Mouse (Mus musculus): Measurements from ENCODE around the gene Nlgn3. TPM values are rescaled to one million over a fixed set of nuclear protein-coding genes. Genes with fewer than 3 reads are reported as not detected.
A peak's percentile ranks its signal among the peaks of the same experiment; 100 is the strongest.

Nlgn3 gene
- total and polyA plus RNA-seq, 3 experiments: 0.04 to 0.76 (median 0.12) TPM

DNA sequence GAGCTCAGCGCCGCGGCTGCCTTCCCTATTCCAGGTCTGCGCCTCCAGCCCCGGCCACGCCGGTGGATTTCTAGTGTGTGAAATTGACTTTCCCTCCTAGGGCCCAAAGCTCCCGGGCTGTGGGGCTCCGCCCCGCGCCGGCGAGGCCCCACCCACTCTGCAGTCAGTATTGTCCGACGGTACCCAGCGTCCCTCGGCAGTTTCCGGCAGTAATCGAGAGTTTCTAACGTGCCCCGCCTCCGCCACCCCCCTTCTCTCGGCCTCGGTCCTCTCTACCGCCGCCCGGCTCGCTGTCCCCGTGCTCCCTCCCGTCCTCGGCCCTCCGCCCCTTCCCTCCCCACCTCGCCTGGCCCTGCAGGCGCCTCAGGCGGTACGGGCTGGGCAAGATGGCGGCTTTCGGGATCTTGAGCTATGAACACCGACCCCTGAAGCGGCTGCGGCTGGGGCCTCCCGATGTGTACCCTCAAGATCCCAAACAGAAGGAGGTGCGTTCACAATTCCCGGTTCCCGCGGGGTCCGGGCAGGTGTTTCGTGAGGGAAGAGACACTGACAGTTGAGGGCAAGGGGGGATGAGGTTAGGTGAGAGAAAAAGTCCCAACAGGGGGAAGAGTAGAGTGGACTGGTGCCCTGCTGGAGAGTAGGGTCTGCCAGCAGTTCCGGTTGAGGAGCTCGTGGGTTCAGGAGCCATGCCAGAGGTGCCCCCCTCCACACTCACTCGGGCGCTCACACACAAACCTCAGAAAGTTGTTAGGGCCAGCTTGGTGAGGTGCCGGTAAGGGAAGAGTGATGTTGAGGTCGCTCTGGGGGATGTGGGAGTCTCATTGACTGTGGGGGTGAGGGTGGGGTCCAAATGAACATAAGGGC, 24.9 kb upstream of the Nlgn3 start, which contains the start of gene Med12:
TSS of gene Med12 (plus strand) at position 156 of the 864 bp plus-strand sequence.
- in situ Hi-C loops (cut with MboI; ENCODE audit: low pct_ligation_motif_present, low pct_unique_long_range_greater_than_20kb, low sequenced_read_pairs) (no loop called here), dilution Hi-C loops (cut with MboI; ENCODE audit: extremely low pct_ligation_motif_present, extremely low pct_unique_long_range_greater_than_20kb, low sequenced_read_pairs) (no loop called here)
- Histone ChIP-seq H3K9me3 (replicated peaks; ENCODE audit: low read length) (no peaks in the 10 kb centered on the region), H3K4me3 (replicated peaks in 1 of 3; ENCODE audit: low read depth in 2 of 3, low read length in 2 of 3, poor library complexity in 1 of 3) (peak within 1 kb of the TSS; percentile 66 to 84 (median 71)), H3K4me2 (ENCODE audit: insufficient read depth, low read depth, poor library complexity, severe bottlenecking) (peak within 1 kb of the TSS; percentile 89), H3K27me3 (replicated peaks) (no peaks in the 10 kb centered on the region), H3K36me3 (replicated peaks in 1 of 2; ENCODE audit: control insufficient read depth in 1 of 2, insufficient read depth in 1 of 2, low read length in 1 of 2) (peaks cover 25 to 37% of the 10 kb centered on the region in 2 experiments), H3K27ac (ENCODE audit: insufficient read depth, low read depth) (peak within 1 kb of the TSS; percentile 75), H3K9ac (ENCODE audit: insufficient read depth, low read depth) (peak within 1 kb of the TSS; percentile 97), H3K4me1 (ENCODE audit: control insufficient read depth in 1 of 2, insufficient read depth in 2 of 2) (peaks cover 0 to 39% of the 10 kb centered on the region in 2 experiments; a peak in 2 of 4 replicates), H3K79me2 (replicated peaks; ENCODE audit: control insufficient read depth, extremely low read depth, insufficient read depth, poor library complexity, severe bottlenecking) (peaks cover 10% of the 10 kb centered on the region; the same call in 1 of the 2 replicates)
- TF ChIP-seq NELFE (IDR thresholded peaks at IDR 0.05; ENCODE audit: low read depth, low read length) (0 out of 2 replicates have a peak, but pooled peaks have one; percentile 28), ZC3H11A (IDR thresholded peaks at IDR 0.05; ENCODE audit: low read depth, low read length) (no peak), TCF12 (IDR thresholded peaks at IDR 0.05; ENCODE audit: low read depth, low read length) (peak; percentile 38; the same call in 1 of the 2 replicates), MAZ (IDR thresholded peaks at IDR 0.05; ENCODE audit: low read depth, low read length) (peak; percentile 73; the same call in 1 of the 2 replicates), TBP (conservative IDR thresholded peaks at IDR 0.05; ENCODE audit: low read depth, low read length) (0 out of 2 replicates have a peak, but pooled peaks have one; percentile 59), RAD21 (IDR thresholded peaks at IDR 0.05; ENCODE audit: low read depth, low read length) (no peak), IRF4 (IDR thresholded peaks at IDR 0.05; ENCODE audit: low read depth, low read length) (peak; percentile 44; the same call in 1 of the 2 replicates), UBTF (IDR thresholded peaks at IDR 0.05; ENCODE audit: low read depth, low read length) (peak; percentile 41; the same call in 1 of the 2 replicates), EP300 (IDR thresholded peaks at IDR 0.05; ENCODE audit: low read length) (no peak), USF1 (IDR thresholded peaks at IDR 0.05; ENCODE audit: low read depth, low read length) (no peak), POLR2A (IDR thresholded peaks at IDR 0.05; ENCODE audit: low read depth, low read length) (peak; percentile 72)
- DNase-seq (ENCODE audit: extremely low read depth): peak; percentile 87

GRCm38 (mm10) chrX:101282813-101283212, 16.2 kb upstream of the Nlgn3 start:
- Histone ChIP-seq H3K27ac (ENCODE audit: insufficient read depth, low read depth) (no peak overlapping the region), H3K27me3 (replicated peaks) (no peaks in the 10 kb centered on the region), H3K9ac (ENCODE audit: insufficient read depth, low read depth) (no peak overlapping the region), H3K4me1 (ENCODE audit: control insufficient read depth in 1 of 2, insufficient read depth in 2 of 2) (no peaks in the 10 kb centered on the region), H3K4me2 (ENCODE audit: insufficient read depth, low read depth, poor library complexity, severe bottlenecking) (no peak overlapping the region), H3K79me2 (replicated peaks; ENCODE audit: control insufficient read depth, extremely low read depth, insufficient read depth, poor library complexity, severe bottlenecking) (no peaks in the 10 kb centered on the region; the same call in 1 of the 2 replicates), H3K9me3 (replicated peaks; ENCODE audit: low read length) (no peaks in the 10 kb centered on the region), H3K36me3 (replicated peaks in 1 of 2; ENCODE audit: control insufficient read depth in 1 of 2, insufficient read depth in 1 of 2, low read length in 1 of 2) (peaks cover 79 to 95% of the 10 kb centered on the region in 2 experiments), H3K4me3 (replicated peaks in 1 of 3; ENCODE audit: low read depth in 2 of 3, low read length in 2 of 3, poor library complexity in 1 of 3) (no peak overlapping the region)
- TF ChIP-seq SIN3A (IDR thresholded peaks at IDR 0.05; ENCODE audit: low read length) (no peak), MXI1 (IDR thresholded peaks at IDR 0.05; ENCODE audit: low read depth, low read length) (no peak), USF1 (IDR thresholded peaks at IDR 0.05; ENCODE audit: low read depth, low read length) (no peak), NRF1 (IDR thresholded peaks at IDR 0.05; ENCODE audit: low read depth, low read length) (no peak), ZMIZ1 (IDR thresholded peaks at IDR 0.05; ENCODE audit: low read depth, low read length) (no peak), CHD2 (IDR thresholded peaks at IDR 0.05; ENCODE audit: low read length) (no peak), NELFE (IDR thresholded peaks at IDR 0.05; ENCODE audit: low read depth, low read length) (no peak), ELF1 (IDR thresholded peaks at IDR 0.05; ENCODE audit: low read depth, low read length) (no peak), PAX5 (IDR thresholded peaks at IDR 0.05; ENCODE audit: low read length) (no peak), HCFC1 (IDR thresholded peaks at IDR 0.05; ENCODE audit: low read depth, low read length) (no peak), JUND (conservative IDR thresholded peaks at IDR 0.05; ENCODE audit: low read depth, low read length) (no peak), MAFK (IDR thresholded peaks at IDR 0.05; ENCODE audit: insufficient replicate concordance, low read length) (no peak), E2F4 (IDR thresholded peaks at IDR 0.05; ENCODE audit: insufficient replicate concordance, low read depth, low read length) (no peak), RAD21 (IDR thresholded peaks at IDR 0.05; ENCODE audit: low read depth, low read length) (no peak), UBTF (IDR thresholded peaks at IDR 0.05; ENCODE audit: low read depth, low read length) (no peak), SMC3 (IDR thresholded peaks at IDR 0.05; ENCODE audit: low read depth, low read length) (no peak)
- in situ Hi-C loops (cut with MboI; ENCODE audit: low pct_ligation_motif_present, low pct_unique_long_range_greater_than_20kb, low sequenced_read_pairs) (loop anchor here (25.0 kb wide), 1 partner anchor 146 kb away; no protein-coding TSS in a partner anchor), dilution Hi-C loops (cut with MboI; ENCODE audit: extremely low pct_ligation_motif_present, extremely low pct_unique_long_range_greater_than_20kb, low sequenced_read_pairs) (no loop called here)
- no peak for DNase-seq (ENCODE audit: extremely low read depth)
